Mouse (Mus musculus) stomach, postnatal 0 days (tissue): ENCODE measurements at regions not wholly inside any gene's neighbourhood (a gene's known extent, or its start where the extent isn't known, plus 50 kb on each side); places are given as distances from the start of the nearest gene placed in this dataset.
A peak's percentile ranks its signal among the peaks of the same experiment; 100 is the strongest.

ENCODE experiments used
- CTCF ChIP-seq: IDR thresholded peaks from 2 replicates; pipeline ENCODE4 v1.5.1; 2016; ENCODE audit warnings: antibody characterized with exemption, low read depth, mild to moderate bottlenecking, moderate library complexity
- EP300 ChIP-seq: optimal IDR thresholded peaks from 2 replicates; pipeline ENCODE3; 2016; ENCODE audit warnings: antibody characterized with exemption

DNA sequence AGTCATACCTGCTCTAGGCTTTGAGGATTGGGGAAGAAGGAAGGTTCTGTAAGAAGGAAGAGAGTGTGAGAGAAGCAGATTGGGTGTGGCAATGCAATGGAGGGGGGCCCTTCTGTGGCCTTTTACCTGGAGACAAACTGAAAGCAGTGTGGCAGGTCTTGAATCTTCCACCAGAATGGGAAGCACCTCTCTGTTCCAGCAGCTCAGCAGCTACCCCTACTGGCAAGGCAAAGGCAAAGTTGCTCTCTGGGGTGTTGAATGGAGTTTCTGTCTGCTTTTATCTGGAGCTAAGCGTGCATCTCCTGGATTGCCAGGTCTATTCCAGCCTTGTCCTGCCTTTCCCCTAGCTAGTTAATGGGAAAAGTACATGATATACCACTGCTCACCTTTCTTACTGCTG, 236.3 kb upstream of the Far2 start:
- TF ChIP-seq EP300 (no peak), CTCF (peak; percentile 92)
